In the genomic region with DNA sequence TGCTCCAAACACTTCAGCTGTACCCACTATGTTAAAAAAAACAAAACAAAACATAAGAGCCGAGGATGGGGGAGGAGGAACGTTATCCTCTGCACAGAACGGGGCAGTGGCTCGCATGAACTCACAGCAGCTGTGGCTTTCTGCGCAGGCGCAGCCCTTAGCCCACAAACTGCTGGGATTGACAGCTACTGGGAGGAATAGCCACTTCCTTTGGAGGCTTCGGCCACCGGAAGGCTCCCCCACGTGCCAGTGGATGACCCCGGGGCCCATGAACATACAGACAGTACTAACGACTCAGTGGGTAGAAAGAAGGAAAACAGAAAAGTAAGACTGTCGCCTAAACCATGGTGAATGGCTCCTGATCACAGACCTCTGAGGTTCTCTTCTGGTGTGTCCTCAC, we compare ENCODE assay signal across 14 mouse cellular contexts. TPM values are rescaled to one million over a fixed set of nuclear protein-coding genes. Genes with fewer than 3 reads are reported as not detected.
DNase-seq lines count a peak whose midpoint lies in the region; ATAC-seq and TF ChIP-seq lines count a peak whose summit lies in the region.
"Had no signal": no experiment of that assay in that cellular context is flagged by ENCODE, and none has a peak within 500 bp of the region (broad histone marks: within the 10 kb centered on the region; RNA-seq: fewer than 3 reads in every experiment).

No protein-coding gene starts in this region.

- no peak overlapping the region for H3K9ac ChIP-seq in hindbrain, postnatal 0 days (replicated peaks; ENCODE audit: low read length)
- no peak overlapping the region for H3K9ac ChIP-seq in hindbrain, embryonic 12.5 days
- no peak overlapping the region for H3K9ac ChIP-seq in midbrain, embryonic 11.5 days (ENCODE audit: low read length)
- H3K9ac ChIP-seq in midbrain, embryonic 13.5 days (replicated peaks), result no peak overlapping the region
- H3K9ac ChIP-seq: embryonic facial prominence, embryonic 13.5 days; heart, embryonic 15.5 days; lung, embryonic 15.5 days had no signal

- no peaks in the 10 kb centered on the region for H3K27me3 ChIP-seq in hindbrain, postnatal 0 days (ENCODE audit: insufficient read depth, low read length)
- H3K27me3 ChIP-seq in hindbrain, embryonic 12.5 days, result no peaks in the 10 kb centered on the region
- H3K27me3 ChIP-seq in midbrain, embryonic 11.5 days (ENCODE audit: control insufficient read depth, insufficient read depth, low read length), result no peaks in the 10 kb centered on the region
- no peaks in the 10 kb centered on the region for H3K27me3 ChIP-seq in midbrain, embryonic 13.5 days
- H3K27me3 ChIP-seq in megakaryocyte, embryonic 14.5 days (replicated peaks), result no peaks in the 10 kb centered on the region
- H3K27me3 ChIP-seq: embryonic facial prominence, embryonic 13.5 days; heart, embryonic 15.5 days; lung, embryonic 15.5 days had no signal

- WGBS in hindbrain, postnatal 0 days, result 73% methylated on average over 12 of the region's 12 CpGs
- WGBS in hindbrain, embryonic 12.5 days, result 72% methylated on average over 12 of the region's 12 CpGs
- 79% methylated on average over 12 of the region's 12 CpGs for WGBS in midbrain, embryonic 11.5 days
- WGBS in midbrain, embryonic 13.5 days, result 82% methylated on average over 12 of the region's 12 CpGs

- TF ChIP-seq CTCF in hindbrain, postnatal 0 days (IDR thresholded peaks at IDR 0.05; ENCODE audit: low read depth), result no peak

- no peak overlapping the region for H3K4me3 ChIP-seq in hindbrain, postnatal 0 days (ENCODE audit: low read length)
- H3K4me3 ChIP-seq in hindbrain, embryonic 12.5 days, result no peak overlapping the region
- no peak overlapping the region for H3K4me3 ChIP-seq in midbrain, embryonic 11.5 days (ENCODE audit: low read depth, low read length)
- H3K4me3 ChIP-seq in midbrain, embryonic 13.5 days (replicated peaks), result no peak overlapping the region
- peak overlapping the region; percentile 7 for H3K4me3 ChIP-seq in megakaryocyte, embryonic 14.5 days (replicated peaks)
- H3K4me3 ChIP-seq: embryonic facial prominence, embryonic 13.5 days; heart, embryonic 15.5 days; lung, embryonic 15.5 days; myocyte had no signal

- no peak overlapping the region for H3K27ac ChIP-seq in hindbrain, postnatal 0 days
- no peak overlapping the region for H3K27ac ChIP-seq in hindbrain, embryonic 12.5 days
- no peak overlapping the region for H3K27ac ChIP-seq in midbrain, embryonic 11.5 days (ENCODE audit: low read depth, low read length)
- no peak overlapping the region for H3K27ac ChIP-seq in midbrain, embryonic 13.5 days
- H3K27ac ChIP-seq: embryonic facial prominence, embryonic 13.5 days; heart, embryonic 15.5 days; lung, embryonic 15.5 days had no signal

- H3K36me3 ChIP-seq in hindbrain, postnatal 0 days (ENCODE audit: insufficient read depth, low read length), result no peaks in the 10 kb centered on the region
- H3K36me3 ChIP-seq in hindbrain, embryonic 12.5 days, result no peaks in the 10 kb centered on the region
- H3K36me3 ChIP-seq in midbrain, embryonic 11.5 days (ENCODE audit: control insufficient read depth, insufficient read depth, low read length), result no peaks in the 10 kb centered on the region; the same call in 1 of the 2 replicates
- H3K36me3 ChIP-seq in midbrain, embryonic 13.5 days, result no peaks in the 10 kb centered on the region; the same call in 1 of the 2 replicates
- peaks cover 99% of the 10 kb centered on the region for H3K36me3 ChIP-seq in megakaryocyte, embryonic 14.5 days (replicated peaks; ENCODE audit: low read length)
- H3K36me3 ChIP-seq: embryonic facial prominence, embryonic 13.5 days; heart, embryonic 15.5 days; lung, embryonic 15.5 days had no signal

- H3K4me2 ChIP-seq in hindbrain, postnatal 0 days (ENCODE audit: low read depth, low read length), result no peak overlapping the region
- no peak overlapping the region for H3K4me2 ChIP-seq in hindbrain, embryonic 12.5 days (replicated peaks)
- no peak overlapping the region for H3K4me2 ChIP-seq in midbrain, embryonic 11.5 days
- no peak overlapping the region for H3K4me2 ChIP-seq in midbrain, embryonic 13.5 days (replicated peaks)
- H3K4me2 ChIP-seq: embryonic facial prominence, embryonic 13.5 days; heart, embryonic 15.5 days; lung, embryonic 15.5 days had no signal

- ATAC-seq in hindbrain, postnatal 0 days, result peak; percentile 56; the same call in 1 of the 2 replicates
- no peak for ATAC-seq in hindbrain, embryonic 12.5 days (ENCODE audit: low FRiP score)
- ATAC-seq in midbrain, embryonic 11.5 days (ENCODE audit: low FRiP score), result no peak
- ATAC-seq in midbrain, embryonic 13.5 days, result no peak
- ATAC-seq in granulocyte monocyte progenitor cell, adult 5-6 weeks (replicated peaks; ENCODE audit: poor library complexity, severe bottlenecking), result peak; percentile 61
- ATAC-seq: intestine, embryonic 16.5 days had no signal

- DNase-seq in hindbrain, postnatal 0 days (ENCODE audit: low spot score), result no peak
- DNase-seq in midbrain, embryonic 11.5 days (ENCODE audit: low spot score, missing footprints), result peak; percentile 79
- DNase-seq in adrenal gland, adult 2 months, result no peak
- no peak for DNase-seq in c-Kit-positive CD71-positive TER-119-positive erythroid progenitor cells, embryonic 14.5 days (ENCODE audit: low spot score)
- DNase-seq: cerebellum, adult 2 months had no signal

- no peaks in the 10 kb centered on the region; the same call in 1 of the 2 replicates for H3K4me1 ChIP-seq in hindbrain, postnatal 0 days (ENCODE audit: insufficient read depth, low read length)
- H3K4me1 ChIP-seq in hindbrain, embryonic 12.5 days, result peaks cover 7% of the 10 kb centered on the region; the same call in 1 of the 2 replicates
- H3K4me1 ChIP-seq in midbrain, embryonic 11.5 days (ENCODE audit: control insufficient read depth, insufficient read depth, low read length), result no peaks in the 10 kb centered on the region
- H3K4me1 ChIP-seq in midbrain, embryonic 13.5 days (replicated peaks), result peaks cover 7% of the 10 kb centered on the region; the same call in 1 of the 2 replicates
- H3K4me1 ChIP-seq in megakaryocyte, embryonic 14.5 days, result peaks cover 84% of the 10 kb centered on the region
- H3K4me1 ChIP-seq: heart, embryonic 15.5 days; lung, embryonic 15.5 days had no signal

- H3K9me3 ChIP-seq in hindbrain, postnatal 0 days (ENCODE audit: low read length), result no peaks in the 10 kb centered on the region
- no peaks in the 10 kb centered on the region for H3K9me3 ChIP-seq in hindbrain, embryonic 12.5 days (replicated peaks)
- no peaks in the 10 kb centered on the region for H3K9me3 ChIP-seq in midbrain, embryonic 11.5 days (ENCODE audit: control insufficient read depth, low read length)
- no peaks in the 10 kb centered on the region for H3K9me3 ChIP-seq in midbrain, embryonic 13.5 days
- H3K9me3 ChIP-seq in megakaryocyte, embryonic 14.5 days, result no peaks in the 10 kb centered on the region
- H3K9me3 ChIP-seq: embryonic facial prominence, embryonic 13.5 days; heart, embryonic 15.5 days; lung, embryonic 15.5 days had no signal

RNA-seq across cellular contexts. Expression of a gene that starts 34.3 kb away (rescaled TPM):
- 49.7 and 50.5 TPM in 2 replicates for total RNA-seq in hindbrain, postnatal 0 days (2014; rRNA removed)
- 40.3 and 41.9 TPM in 2 replicates for polyA plus RNA-seq in hindbrain, postnatal 0 days (2015; fragmentation: Nextera tagmentation; extraction: Ambion mirVana)
- polyA plus RNA-seq in hindbrain, embryonic 12.5 days (2016; fragmentation: Nextera tagmentation; extraction: Ambion mirVana), result 94.7 and 95.6 TPM in 2 replicates
- 88.8 and 96.0 TPM in 2 replicates for polyA plus RNA-seq in midbrain, embryonic 11.5 days (2014; fragmentation: Nextera tagmentation; extraction: Ambion mirVana)
- polyA plus RNA-seq in midbrain, embryonic 13.5 days (2015; fragmentation: Nextera tagmentation; extraction: Ambion mirVana), result 70.4 and 78.0 TPM in 2 replicates
- 39.9 and 43.5 TPM in 2 replicates for total RNA-seq in granulocyte monocyte progenitor cell, adult 5-6 weeks (2014; fragmentation: Nextera tagmentation)
- 40.6 and 53.1 TPM in 2 replicates for total RNA-seq in granulocyte monocyte progenitor cell, adult 5-6 weeks (2017)
- 0.52 and 2.0 TPM in 2 replicates for polyA plus RNA-seq in megakaryocyte, embryonic 14.5 days (2012; ENCODE audit: insufficient read depth, low replicate concordance)
- total RNA-seq in adrenal gland, adult 2 months (2021), result 10 to 100 TPM; 76.4 to 95.2 TPM
- polyA plus RNA-seq in adrenal gland, adult 2 months (2012; rRNA removed), result 38.0 and 49.8 TPM in 2 replicates

Comparison
In these comparisons a context has a peak if more than half of its experiments do, and no peak if none do; other contexts are left out.
1. ATAC-seq: peak in hindbrain, postnatal 0 days (single experiment) and granulocyte monocyte progenitor cell, adult 5-6 weeks (single experiment); none in hindbrain, embryonic 12.5 days (single experiment), midbrain, embryonic 11.5 days (single experiment) and midbrain, embryonic 13.5 days (single experiment).
2. RNA of a gene that starts 34.3 kb away (polyA plus RNA-seq): 94.7 to 95.6 TPM in hindbrain, embryonic 12.5 days, 88.8 to 96.0 TPM in midbrain, embryonic 11.5 days, 70.4 to 78.0 TPM in midbrain, embryonic 13.5 days, 38.0 to 49.8 TPM in adrenal gland, adult 2 months and 40.3 to 41.9 TPM in hindbrain, postnatal 0 days; 0.52 to 2.0 TPM in megakaryocyte, embryonic 14.5 days; every median in the first group is over 10 times any median in the second.